Mouse (Mus musculus) heart, adult 2 months (tissue): ENCODE measurements around the gene Ptpre.

ENCODE experiments used
- CTCF ChIP-seq: fragments of 200-600 bp; IDR thresholded peaks from 2 replicates; pipeline ENCODE4 v1.8.1; 2022; ENCODE audit warnings: antibody characterized with exemption, mild to moderate bottlenecking, moderate library complexity
- POLR2A ChIP-seq: fragments of 200-500 bp; IDR thresholded peaks from 2 replicates; pipeline ENCODE4 v1.6.1; 2011; ENCODE audit warnings: mild to moderate bottlenecking, low read depth, low read length, control low read depth; ENCODE audit not compliant: insufficient read depth

GRCm38 (mm10) chr7:135595640-135596174 lies 58.4 kb downstream of the Ptpre start:
- TF ChIP-seq CTCF: no peak
- TF ChIP-seq POLR2A: no peak
